ENCODE assay signal across 8 mouse cellular contexts in the genomic region with DNA sequence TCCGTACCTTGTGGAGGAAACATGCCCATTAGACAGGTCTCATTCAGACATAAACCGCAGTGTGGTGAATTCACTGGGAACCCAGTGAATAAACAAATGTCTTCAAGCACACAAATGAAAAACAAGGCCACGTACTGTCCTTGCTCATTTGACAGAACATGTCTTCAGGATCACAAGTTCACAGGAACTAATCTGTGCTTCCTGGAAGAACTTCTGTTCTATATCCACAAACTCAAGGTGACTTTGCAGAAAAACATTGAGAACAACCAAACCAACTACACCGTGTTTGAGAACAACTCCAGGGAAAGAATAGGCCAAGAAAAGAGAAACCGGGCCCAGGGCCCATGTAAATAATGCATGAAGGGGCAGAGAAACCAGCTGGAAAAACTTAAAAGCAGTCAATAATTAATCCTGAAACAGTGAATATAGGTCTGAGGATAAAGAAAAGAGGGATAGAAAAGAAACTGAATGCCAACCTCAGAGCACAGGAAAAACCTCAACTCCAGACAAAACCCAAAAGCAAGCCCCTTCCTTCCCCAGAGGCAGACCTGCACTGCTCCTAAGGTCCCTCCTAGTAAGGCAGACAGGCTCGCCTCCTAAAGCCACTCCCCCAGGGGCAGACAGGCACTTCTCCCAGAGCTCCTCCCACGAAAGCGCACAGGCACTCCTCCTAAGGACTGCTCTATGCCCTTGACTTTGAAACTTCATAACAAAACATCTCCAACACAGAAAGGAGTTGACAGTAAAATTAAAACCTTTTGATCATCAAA. TPM values are rescaled to one million over a fixed set of nuclear protein-coding genes. Genes with fewer than 3 reads are reported as not detected.
DNase-seq lines count a peak whose midpoint lies in the region; ATAC-seq lines count a peak whose summit lies in the region.

No protein-coding gene starts in this region.

- no peaks in the 10 kb centered on the region for H3K27me3 ChIP-seq in limb, embryonic 11.5 days (ENCODE audit: control insufficient read depth, insufficient read depth, low read length)
- no peaks in the 10 kb centered on the region for H3K27me3 ChIP-seq in limb, embryonic 10.5 days (ENCODE audit: low read depth, poor library complexity, severe bottlenecking)
- H3K27me3 ChIP-seq in heart, embryonic 16.5 days (ENCODE audit: control insufficient read depth, insufficient read depth, low read length), result peaks cover 16% of the 10 kb centered on the region
- no peaks in the 10 kb centered on the region for H3K27me3 ChIP-seq in liver, embryonic 12.5 days (replicated peaks)
- no peaks in the 10 kb centered on the region for H3K27me3 ChIP-seq in stomach, embryonic 14.5 days (ENCODE audit: control insufficient read depth, insufficient read depth, low read length)
- H3K27me3 ChIP-seq in hindbrain, embryonic 14.5 days (ENCODE audit: control insufficient read depth, insufficient read depth, low read length), result no peaks in the 10 kb centered on the region

- H3K9me3 ChIP-seq in limb, embryonic 11.5 days (ENCODE audit: control insufficient read depth, low read length), result no peaks in the 10 kb centered on the region
- H3K9me3 ChIP-seq in limb, embryonic 10.5 days (replicated peaks), result no peaks in the 10 kb centered on the region
- H3K9me3 ChIP-seq in heart, embryonic 16.5 days (replicated peaks; ENCODE audit: control insufficient read depth, low read length), result no peaks in the 10 kb centered on the region
- no peaks in the 10 kb centered on the region for H3K9me3 ChIP-seq in liver, embryonic 12.5 days (replicated peaks)
- no peaks in the 10 kb centered on the region for H3K9me3 ChIP-seq in stomach, embryonic 14.5 days (ENCODE audit: control insufficient read depth, low read depth, low read length)
- H3K9me3 ChIP-seq in hindbrain, embryonic 14.5 days (ENCODE audit: control insufficient read depth, low read length), result no peaks in the 10 kb centered on the region

- H3K9ac ChIP-seq in limb, embryonic 11.5 days (ENCODE audit: low read length), result no peak overlapping the region
- H3K9ac ChIP-seq in heart, embryonic 16.5 days (ENCODE audit: low read length), result no peak overlapping the region
- H3K9ac ChIP-seq in liver, embryonic 12.5 days, result peak overlapping the region; percentile 67
- H3K9ac ChIP-seq in stomach, embryonic 14.5 days (replicated peaks; ENCODE audit: low read depth, low read length), result no peak overlapping the region
- H3K9ac ChIP-seq in hindbrain, embryonic 14.5 days, result no peak overlapping the region

- no peak for ATAC-seq in limb, embryonic 11.5 days (ENCODE audit: insufficient number of reproducible peaks, low FRiP score, low TSS enrichment, low read depth)
- ATAC-seq in heart, embryonic 16.5 days (replicated peaks; ENCODE audit: extremely low read depth, insufficient read depth, low FRiP score), result peak; percentile 49
- peak; percentile 90 for ATAC-seq in liver, embryonic 12.5 days
- peak; percentile 87; the same call in 1 of the 2 replicates for ATAC-seq in stomach, embryonic 14.5 days (ENCODE audit: insufficient number of reproducible peaks, insufficient read depth, low FRiP score, low read depth)
- no peak for ATAC-seq in hindbrain, embryonic 14.5 days (ENCODE audit: low FRiP score)

- no peak overlapping the region for H3K4me2 ChIP-seq in limb, embryonic 11.5 days (ENCODE audit: low read depth, severe bottlenecking)
- H3K4me2 ChIP-seq in heart, embryonic 16.5 days (ENCODE audit: low read depth, low read length), result no peak overlapping the region
- H3K4me2 ChIP-seq in liver, embryonic 12.5 days, result peak overlapping the region; percentile 61
- no peak overlapping the region for H3K4me2 ChIP-seq in stomach, embryonic 14.5 days (replicated peaks; ENCODE audit: low read depth, low read length)
- H3K4me2 ChIP-seq in hindbrain, embryonic 14.5 days (replicated peaks), result no peak overlapping the region

- H3K4me1 ChIP-seq in limb, embryonic 11.5 days (ENCODE audit: control insufficient read depth, insufficient read depth, low read length), result no peaks in the 10 kb centered on the region
- H3K4me1 ChIP-seq in limb, embryonic 10.5 days, result peaks cover 25% of the 10 kb centered on the region
- H3K4me1 ChIP-seq in heart, embryonic 16.5 days (ENCODE audit: control insufficient read depth, insufficient read depth, low read length), result peaks cover 25% of the 10 kb centered on the region
- H3K4me1 ChIP-seq in liver, embryonic 12.5 days, result peaks cover 85% of the 10 kb centered on the region
- peaks cover 28% of the 10 kb centered on the region for H3K4me1 ChIP-seq in stomach, embryonic 14.5 days (ENCODE audit: control insufficient read depth, insufficient read depth, low read length)
- H3K4me1 ChIP-seq in hindbrain, embryonic 14.5 days (replicated peaks; ENCODE audit: control insufficient read depth, insufficient read depth, low read length), result 0 out of 2 replicates have a peak, but pooled peaks cover 4% of the 10 kb centered on the region

- no peak overlapping the region for H3K27ac ChIP-seq in limb, embryonic 11.5 days (replicated peaks; ENCODE audit: low read depth, low read length)
- no peak overlapping the region for H3K27ac ChIP-seq in limb, embryonic 10.5 days
- H3K27ac ChIP-seq in heart, embryonic 16.5 days (ENCODE audit: low read length), result no peak overlapping the region
- H3K27ac ChIP-seq in liver, embryonic 12.5 days, result peak overlapping the region; percentile 93
- H3K27ac ChIP-seq in stomach, embryonic 14.5 days (ENCODE audit: low read length), result no peak overlapping the region
- H3K27ac ChIP-seq in hindbrain, embryonic 14.5 days, result no peak overlapping the region

- H3K4me3 ChIP-seq in limb, embryonic 11.5 days (ENCODE audit: low read depth, low read length), result no peak overlapping the region
- no peak overlapping the region for H3K4me3 ChIP-seq in limb, embryonic 10.5 days
- no peak overlapping the region for H3K4me3 ChIP-seq in heart, embryonic 16.5 days (ENCODE audit: low read length)
- H3K4me3 ChIP-seq in liver, embryonic 12.5 days, result peak overlapping the region; percentile 42
- no peak overlapping the region for H3K4me3 ChIP-seq in stomach, embryonic 14.5 days (ENCODE audit: low read depth, low read length)
- H3K4me3 ChIP-seq in hindbrain, embryonic 14.5 days (replicated peaks; ENCODE audit: low read length), result no peak overlapping the region

- DNase-seq in limb, embryonic 11.5 days (ENCODE audit: low spot score), result peak; percentile 42
- DNase-seq in limb, embryonic 10.5 days (ENCODE audit: low spot score), result no peak
- DNase-seq in c-Kit-positive CD71-positive TER-119-negative erythroid progenitor cells, embryonic 14.5 days (ENCODE audit: low read depth), result peak; percentile 61
- no peak for DNase-seq in hindbrain, embryonic 14.5 days (ENCODE audit: low spot score)
- no peak for DNase-seq in left cerebral cortex, adult 9 months (ENCODE audit: low spot score in 2 of 2)

- 59% methylated on average over 8 of the region's 8 CpGs for WGBS in limb, embryonic 11.5 days
- 64% methylated on average over 8 of the region's 8 CpGs for WGBS in limb, embryonic 10.5 days
- 48% methylated on average over 8 of the region's 8 CpGs for WGBS in heart, embryonic 16.5 days
- WGBS in liver, embryonic 12.5 days (ENCODE audit: insufficient replicate concordance), result 31% methylated on average over 8 of the region's 8 CpGs
- WGBS in stomach, embryonic 14.5 days, result 38% methylated on average over 8 of the region's 8 CpGs
- WGBS in hindbrain, embryonic 14.5 days, result 52% methylated on average over 8 of the region's 8 CpGs

- no peaks in the 10 kb centered on the region for H3K36me3 ChIP-seq in limb, embryonic 11.5 days (ENCODE audit: control insufficient read depth, insufficient read depth, low read length)
- H3K36me3 ChIP-seq in limb, embryonic 10.5 days, result 0 out of 2 replicates have a peak, but pooled peaks cover 4% of the 10 kb centered on the region
- H3K36me3 ChIP-seq in heart, embryonic 16.5 days (ENCODE audit: control insufficient read depth, insufficient read depth), result no peaks in the 10 kb centered on the region
- peaks cover 12% of the 10 kb centered on the region; the same call in 1 of the 2 replicates for H3K36me3 ChIP-seq in liver, embryonic 12.5 days
- no peaks in the 10 kb centered on the region for H3K36me3 ChIP-seq in stomach, embryonic 14.5 days (ENCODE audit: control insufficient read depth, insufficient read depth, low read length)
- no peaks in the 10 kb centered on the region for H3K36me3 ChIP-seq in hindbrain, embryonic 14.5 days (replicated peaks; ENCODE audit: control insufficient read depth, insufficient read depth)

RNA-seq across cellular contexts. Expression of a gene that starts 44.2 kb away (rescaled TPM):
- 4.9 and 5.6 TPM in 2 replicates for polyA plus RNA-seq in limb, embryonic 11.5 days (2014; fragmentation: Nextera tagmentation; extraction: Ambion mirVana)
- polyA plus RNA-seq in limb, embryonic 10.5 days (2016; fragmentation: Nextera tagmentation; extraction: Ambion mirVana), result 3.1 and 4.0 TPM in 2 replicates
- 2.5 and 2.9 TPM in 2 replicates for polyA plus RNA-seq in heart, embryonic 16.5 days (2015; fragmentation: Nextera tagmentation; extraction: Ambion mirVana)
- 10.0 and 10.7 TPM in 2 replicates for polyA plus RNA-seq in liver, embryonic 12.5 days (2016; fragmentation: Nextera tagmentation; extraction: Ambion mirVana)
- 5.5 and 7.6 TPM in 2 replicates for polyA plus RNA-seq in stomach, embryonic 14.5 days (2014; fragmentation: Nextera tagmentation; extraction: Ambion mirVana)
- 5.9 and 6.1 TPM in 2 replicates for polyA plus RNA-seq in hindbrain, embryonic 14.5 days (2014; fragmentation: Nextera tagmentation; extraction: Ambion mirVana)

Comparison
In these comparisons a context has a peak if more than half of its experiments do, and no peak if none do; other contexts are left out.
1. DNase-seq: peak in limb, embryonic 11.5 days (single experiment) and c-Kit-positive CD71-positive TER-119-negative erythroid progenitor cells, embryonic 14.5 days (single experiment); none in limb, embryonic 10.5 days (single experiment), hindbrain, embryonic 14.5 days (single experiment) and left cerebral cortex, adult 9 months (0 of 2).
2. ATAC-seq: peak in heart, embryonic 16.5 days (single experiment), liver, embryonic 12.5 days (single experiment) and stomach, embryonic 14.5 days (single experiment); none in limb, embryonic 11.5 days (single experiment) and hindbrain, embryonic 14.5 days (single experiment).